Mouse (Mus musculus) right cerebral cortex, adult 18-20 months (tissue): ENCODE data around the gene Prpf6.

Experiments used
- DNase-seq: peaks from one replicate; pipeline ENCODE4 v3.0.0; 2022; ENCODE audit warnings: mixed read lengths

The Prpf6 gene

DNA sequence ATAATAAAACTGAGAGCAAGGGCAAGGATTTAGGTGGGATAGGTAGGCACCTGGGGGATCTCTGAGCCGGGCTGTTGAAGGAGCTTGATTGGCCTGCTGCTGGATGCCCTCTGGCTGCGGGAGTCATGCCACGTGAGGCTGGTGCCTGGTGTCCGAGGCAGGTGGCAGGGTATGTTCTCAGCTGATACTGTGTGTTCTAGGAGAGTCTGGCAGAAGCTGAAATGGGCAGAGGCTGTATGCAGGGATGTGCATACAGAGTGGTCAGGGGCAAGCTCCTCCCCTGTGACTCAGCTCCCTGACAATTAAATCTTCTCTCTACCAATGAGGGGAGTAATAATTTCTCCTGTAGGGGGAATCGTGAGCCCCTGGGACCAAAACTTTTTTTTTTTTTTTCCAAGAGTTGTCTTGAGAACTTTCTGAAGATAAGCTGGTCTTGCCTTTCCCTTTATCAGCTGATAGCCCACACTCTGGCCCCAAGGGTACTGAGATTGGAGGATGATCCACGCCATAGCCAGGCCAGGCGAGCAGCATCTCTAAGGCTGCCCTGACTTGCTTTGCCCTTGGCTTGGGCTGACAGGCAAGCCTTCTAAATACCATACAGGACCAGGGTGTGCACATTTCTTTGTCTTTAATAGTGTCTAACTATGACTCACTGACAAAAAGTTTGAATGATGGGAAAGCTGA lies 5.9 kb downstream of the Prpf6 start:
- DNase-seq = no peak

DNA sequence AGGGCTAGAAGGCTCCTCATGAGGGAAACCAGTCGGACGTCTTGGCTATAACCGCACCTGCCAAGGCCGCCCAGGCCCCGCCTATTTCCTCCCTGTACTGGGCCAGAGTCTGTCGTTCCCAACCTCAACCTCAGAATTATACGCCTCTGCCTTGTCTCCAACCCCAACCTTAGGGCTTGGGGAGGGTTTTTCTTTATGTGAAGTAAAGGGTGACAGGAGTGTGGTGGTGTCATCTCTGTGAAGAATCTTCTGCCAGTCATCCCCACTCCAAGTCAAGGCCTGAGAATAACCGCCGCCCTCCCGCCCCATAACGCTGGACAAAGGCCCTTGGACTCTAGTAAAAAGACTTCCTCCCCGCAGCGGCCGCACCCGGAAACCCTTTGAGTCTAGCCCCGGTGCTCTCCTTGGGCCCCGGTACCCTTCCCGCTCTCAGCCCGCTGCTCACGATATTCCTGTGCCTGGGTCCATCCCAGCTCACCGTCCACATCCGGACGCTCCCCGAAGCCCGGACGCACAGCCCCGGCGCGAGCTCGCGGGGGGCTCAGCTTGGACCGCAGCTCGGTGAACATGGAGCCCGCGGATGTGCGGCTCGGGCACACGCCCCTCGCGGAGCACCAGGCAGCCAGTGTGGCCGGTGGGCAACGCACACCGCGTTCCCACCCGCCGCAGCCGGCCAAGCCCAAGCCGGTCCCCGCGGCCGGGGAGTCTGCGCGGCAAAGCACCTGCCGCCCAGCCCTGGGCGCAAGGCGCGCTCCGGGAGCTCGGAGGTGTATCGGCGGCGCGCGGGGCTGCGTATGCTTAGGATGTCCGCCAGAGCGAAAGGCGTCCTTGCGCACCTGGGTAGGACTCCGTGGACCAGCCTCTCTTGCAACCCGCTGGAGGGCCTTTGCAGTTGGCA lies 7.0 kb downstream of the Prpf6 start, which contains the start of gene Samd10:
TSS of gene Samd10 (minus strand) at position 759 of the 898 bp plus-strand sequence.
- DNase-seq = peak; percentile 76

DNA sequence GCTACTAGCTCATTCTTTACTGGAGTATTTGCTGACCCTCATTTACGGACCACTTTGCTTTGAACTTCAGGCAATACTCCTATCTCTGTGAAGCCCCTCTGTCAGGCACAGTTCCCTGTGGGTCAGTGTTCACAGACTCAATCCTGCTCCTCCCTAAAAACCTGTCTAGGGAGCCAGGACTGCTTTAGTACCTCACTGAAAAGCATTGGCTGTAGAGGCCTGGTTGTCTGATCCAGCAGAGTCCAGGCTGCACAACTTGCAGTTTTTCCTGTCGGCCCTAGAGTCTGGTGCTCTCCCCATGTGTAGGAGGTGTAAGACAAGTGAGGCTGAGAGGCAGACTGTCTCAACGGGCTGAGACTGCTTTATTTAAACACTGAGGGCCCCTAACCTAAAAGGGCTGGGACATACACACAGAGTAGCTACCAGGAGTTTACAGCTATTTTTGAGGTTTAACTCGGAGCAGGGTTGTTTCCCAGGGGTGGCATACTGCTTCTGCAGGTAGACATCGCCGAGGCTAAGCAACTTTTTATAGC lies 8.6 kb downstream of the Prpf6 start:
- DNase-seq = peak; percentile 52

DNA sequence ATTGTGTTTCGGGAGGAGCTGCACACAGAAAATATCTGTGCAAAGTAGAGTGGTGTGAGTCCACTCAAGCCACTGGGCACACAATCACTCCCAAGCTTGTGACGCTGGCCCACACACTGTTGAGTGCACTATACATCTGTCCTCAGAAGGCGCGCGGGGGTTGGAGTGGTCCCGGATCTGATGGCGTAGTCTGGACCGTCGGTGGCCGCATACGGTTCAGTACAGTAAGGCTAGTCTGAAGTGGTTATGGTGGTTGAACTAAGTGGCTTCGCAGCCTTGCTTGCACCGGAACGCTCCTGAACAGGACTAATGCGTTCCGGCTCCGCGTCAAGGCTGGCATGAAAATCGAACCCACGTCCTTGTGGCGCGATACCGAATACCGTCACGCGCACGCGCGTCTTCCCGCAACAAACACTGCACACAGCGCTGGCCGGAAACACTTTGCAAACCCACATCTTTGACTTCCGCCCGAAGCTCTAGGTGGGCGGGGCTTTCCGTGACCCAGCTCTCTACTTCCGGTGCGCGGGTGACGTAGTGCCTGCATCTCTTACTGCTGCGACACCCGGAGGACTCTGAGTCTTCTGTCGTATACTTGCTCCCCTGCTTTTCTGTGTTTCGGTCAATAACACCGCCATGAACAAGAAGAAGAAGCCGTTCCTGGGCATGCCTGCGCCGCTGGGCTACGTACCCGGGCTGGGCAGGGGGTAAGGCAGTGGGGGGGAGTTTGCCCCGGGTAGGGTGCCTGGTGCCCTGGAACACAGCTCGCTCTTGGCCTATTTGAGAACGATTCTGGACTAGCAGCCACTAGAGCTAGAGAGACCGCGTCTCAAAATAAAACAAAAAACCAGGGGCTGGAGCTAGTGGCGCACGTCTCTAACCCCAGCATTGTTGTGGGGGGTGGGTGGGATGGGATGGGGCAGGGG lies 9.4 kb downstream of the Prpf6 start:
- DNase-seq = peak; percentile 98

DNA sequence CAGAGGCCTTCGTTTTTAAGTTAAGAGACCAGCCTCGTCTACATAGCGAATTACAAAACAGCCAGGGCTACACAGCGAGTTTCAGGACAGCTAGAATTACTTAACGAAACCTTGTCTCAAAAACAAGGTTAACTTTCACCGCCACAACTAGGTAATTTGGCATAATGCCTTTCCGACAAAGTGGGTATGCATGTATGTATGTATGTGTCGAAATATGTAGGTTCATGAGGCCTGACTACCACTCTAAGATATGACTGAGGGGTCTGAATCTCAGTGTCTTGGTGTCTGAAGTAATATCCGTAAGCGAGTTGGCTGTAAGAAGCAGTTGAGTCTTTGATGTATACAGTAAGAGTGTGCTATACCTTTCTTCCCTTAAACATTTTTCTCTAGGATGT lies 10.1 kb downstream of the Prpf6 start:
- DNase-seq = no peak

DNA sequence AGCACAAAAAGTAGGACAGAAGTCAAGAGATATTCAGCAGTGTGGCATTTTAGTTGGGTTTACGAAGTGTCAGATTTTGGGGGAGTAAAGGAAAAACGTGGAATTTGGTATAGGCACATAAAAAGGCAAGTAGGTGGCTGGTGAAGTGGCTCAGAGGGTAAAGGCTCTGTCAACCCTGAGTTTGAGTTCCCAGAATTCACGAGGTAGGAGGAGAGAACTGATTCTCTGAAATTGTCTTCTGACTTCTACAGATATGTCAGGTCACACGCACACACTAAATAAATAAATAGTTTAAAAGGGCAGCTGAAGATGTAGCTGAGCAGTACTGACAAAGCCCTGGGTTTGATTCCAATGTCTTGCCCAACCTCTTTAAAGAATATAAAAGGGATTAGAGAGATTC lies 10.7 kb downstream of the Prpf6 start:
- DNase-seq = no peak

DNA sequence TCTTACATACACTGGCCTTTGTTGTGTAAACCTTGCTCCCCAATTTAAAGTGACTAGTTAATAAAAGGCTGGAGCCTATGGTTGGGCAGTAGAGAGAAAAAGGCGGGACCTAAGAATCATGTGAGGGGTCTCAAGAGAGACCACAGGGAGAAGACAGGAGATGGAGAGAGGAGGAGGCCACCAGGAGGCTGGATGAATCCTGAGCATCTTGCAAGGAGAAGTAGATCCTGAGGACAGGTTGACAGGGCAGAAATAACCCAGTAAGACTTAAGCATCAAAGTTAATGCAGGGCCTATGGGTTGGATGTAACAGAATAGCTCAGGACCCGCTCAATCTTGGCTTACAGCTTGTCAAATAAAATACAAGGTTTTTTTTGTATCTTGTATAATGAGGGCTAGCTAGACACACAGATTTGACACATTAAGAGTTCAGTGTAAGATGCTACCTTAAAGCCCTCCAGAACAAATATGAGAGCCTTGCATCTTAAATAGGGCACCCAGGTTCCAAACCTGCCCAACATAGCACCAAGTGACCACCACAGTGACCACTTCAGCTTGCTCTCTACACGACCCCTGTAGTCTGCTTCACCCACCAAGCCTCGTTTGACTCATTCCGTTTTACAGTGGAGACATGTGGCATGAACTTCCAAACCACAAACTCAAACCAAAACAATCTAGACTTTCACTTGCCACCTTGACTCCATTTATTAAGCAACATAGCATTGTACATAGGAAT lies 27.3 kb downstream of the Prpf6 start:
- DNase-seq = no peak

DNA sequence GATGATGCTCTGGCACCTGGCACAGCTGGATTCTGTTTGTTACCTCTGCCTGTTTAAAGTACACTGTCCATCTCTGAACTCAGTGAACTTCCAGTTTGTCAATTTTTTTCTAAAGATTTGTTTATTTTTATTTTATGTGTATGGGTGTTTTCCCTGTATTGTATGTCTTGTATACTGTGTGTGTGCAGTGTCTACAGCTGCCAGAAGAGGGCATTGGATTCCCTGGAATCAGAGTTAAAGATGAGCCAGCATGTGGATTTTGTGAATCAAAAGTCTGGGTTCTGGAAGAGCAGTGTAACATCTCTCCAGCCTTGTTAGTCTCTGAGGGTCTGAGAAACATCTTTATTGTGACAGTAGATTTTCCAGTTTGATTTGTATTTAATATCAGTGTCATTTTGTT lies 31.7 kb downstream of the Prpf6 start:
- no peak for DNase-seq

DNA sequence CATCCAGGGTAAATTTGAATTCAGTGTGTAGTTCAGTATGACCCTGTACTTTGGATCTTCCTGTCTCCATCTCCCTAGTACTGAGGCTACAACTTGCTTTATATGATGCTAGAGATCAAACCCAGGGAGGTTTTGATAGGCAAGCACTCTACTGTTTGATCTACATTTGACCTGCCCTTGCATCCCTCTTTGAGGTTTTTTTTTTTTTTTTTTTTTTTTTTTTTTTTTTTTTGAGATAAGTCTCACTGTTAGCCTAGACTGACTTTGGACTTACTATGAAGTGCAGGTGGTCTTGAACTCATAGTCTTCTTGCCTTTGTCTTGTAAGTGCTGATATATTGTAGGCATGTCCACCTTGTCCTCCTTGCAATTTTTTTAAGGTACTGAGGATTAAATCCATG lies 36.8 kb downstream of the Prpf6 start:
- DNase-seq = no peak

DNA sequence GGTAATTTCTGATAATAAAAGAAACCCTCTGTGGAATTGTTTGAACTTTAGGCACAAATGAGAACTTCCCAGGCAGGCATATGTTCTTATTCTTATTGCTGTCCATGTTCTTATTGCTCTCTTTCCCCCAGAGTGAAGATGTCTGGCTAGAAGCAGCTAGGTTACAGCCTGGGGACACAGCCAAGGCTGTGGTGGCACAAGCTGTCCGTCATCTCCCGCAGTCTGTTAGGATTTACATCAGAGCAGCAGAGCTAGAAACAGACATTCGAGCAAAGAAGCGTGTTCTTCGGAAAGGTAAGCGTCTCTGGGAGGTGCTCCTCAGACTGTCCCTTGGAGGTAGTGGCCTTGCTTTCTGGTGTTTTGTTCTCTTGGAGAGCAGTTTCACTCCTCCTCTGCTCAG lies 41.0 kb downstream of the Prpf6 start:
- DNase-seq = no peak

DNA sequence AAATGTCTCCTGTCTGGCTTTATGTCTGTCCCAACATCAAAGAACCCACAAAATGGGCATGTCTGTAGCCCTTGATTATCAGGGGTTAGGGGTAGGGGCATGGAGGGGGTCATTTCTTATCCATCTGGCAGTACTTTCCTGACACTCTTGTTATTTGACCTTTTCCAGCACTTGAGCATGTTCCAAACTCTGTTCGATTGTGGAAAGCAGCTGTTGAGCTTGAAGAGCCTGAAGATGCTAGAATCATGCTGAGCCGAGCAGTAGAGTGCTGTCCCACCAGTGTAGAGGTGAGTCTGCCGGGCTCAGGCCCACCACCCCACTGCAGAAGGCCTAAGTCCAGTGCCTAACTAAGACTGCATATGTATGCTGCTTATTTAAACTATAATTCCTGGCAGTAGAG lies 44.2 kb downstream of the Prpf6 start:
- DNase-seq = no peak

DNA sequence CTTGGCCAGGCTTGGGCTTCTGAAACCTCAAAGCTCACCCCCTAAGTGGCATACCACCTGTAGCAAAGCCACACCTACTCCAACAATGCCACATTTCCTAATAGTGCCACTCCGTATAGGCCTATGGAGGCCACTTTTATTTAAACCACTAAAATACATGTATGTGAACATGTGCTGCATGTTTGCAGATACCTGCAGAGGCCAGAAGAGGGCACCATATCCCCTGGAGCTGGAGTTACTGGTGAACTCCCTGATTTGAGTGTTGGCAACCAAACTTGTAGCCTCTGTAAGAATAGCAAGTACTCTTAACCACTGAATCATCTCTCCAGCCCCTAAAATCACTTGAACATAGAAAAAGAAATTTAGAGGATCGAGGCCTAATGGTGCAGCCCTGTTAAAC lies 52.7 kb downstream of the Prpf6 start:
- no peak for DNase-seq

DNA sequence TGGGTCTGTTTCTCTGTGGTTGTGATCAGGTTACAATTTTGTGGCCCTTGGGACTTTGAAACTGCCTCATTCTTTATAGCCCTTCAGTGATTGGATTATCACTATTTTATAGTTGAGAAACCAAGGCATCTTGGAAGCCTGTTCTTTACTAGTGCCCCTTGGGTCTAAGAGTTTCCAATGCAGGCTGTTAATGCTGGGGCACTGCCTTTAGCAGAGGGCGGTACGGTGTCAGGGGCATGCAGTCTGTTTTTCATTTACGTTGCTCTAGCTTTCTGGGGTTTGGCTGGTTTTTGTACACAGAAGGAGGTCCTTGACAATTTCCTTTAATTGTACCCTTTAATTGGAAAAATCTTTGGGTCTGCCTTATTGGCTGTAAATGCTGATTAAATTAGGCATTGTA lies 54.0 kb downstream of the Prpf6 start:
- DNase-seq = no peak

DNA sequence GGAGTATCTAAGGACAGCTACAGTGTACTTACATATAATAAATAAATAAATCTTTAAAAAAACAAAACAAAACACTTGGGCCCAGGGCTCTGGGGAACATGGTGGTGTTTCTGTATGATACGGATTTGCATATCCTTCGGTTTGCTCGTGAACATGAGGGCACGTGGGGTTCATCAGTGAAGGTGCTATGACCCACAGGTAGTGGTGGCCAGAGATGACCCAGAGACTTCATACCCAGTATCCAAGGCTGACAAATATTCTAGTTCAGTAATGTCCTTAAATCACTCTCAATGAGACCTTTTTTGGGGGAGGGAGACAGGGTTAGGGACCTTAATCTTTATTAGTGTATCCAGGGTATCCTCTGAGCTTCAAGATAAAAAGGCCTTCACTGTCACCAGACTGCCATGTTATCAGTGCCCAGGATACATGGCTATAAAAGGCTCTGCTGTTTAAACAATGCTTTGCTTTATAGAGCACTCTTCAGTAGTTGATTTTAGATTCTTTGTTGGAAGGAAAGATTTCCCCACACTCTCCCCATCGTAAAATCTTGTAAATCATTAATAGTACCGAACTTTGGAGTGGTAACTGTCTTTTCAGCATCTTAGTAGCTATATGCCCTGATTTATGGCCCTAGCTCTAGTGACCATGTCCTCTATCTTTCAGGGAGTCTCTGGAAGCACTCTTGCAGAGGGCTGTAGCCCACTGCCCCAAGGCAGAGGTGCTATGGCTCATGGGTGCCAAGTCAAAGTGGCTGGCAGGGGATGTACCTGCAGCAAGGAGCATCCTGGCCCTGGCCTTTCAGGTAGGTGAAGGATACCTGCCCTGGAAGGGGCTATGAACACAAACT lies 55.2 kb downstream of the Prpf6 start:
- no peak for DNase-seq

DNA sequence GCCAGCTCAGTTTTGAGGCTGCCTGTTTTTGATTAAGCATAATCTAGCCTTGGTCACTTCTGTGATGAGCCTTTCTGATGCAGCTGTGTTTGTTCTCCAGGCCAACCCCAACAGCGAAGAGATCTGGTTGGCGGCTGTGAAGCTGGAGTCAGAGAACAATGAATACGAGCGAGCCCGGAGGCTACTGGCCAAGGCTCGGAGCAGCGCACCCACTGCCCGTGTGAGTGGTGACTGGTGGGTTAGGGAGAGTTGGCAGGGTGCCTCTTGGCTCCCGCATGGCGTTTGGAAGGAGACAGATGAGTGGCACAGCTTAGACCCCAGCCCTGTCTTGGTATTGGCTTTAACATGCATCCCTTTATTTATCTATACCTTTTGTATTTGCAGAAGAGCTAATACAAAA lies 57.3 kb downstream of the Prpf6 start:
- DNase-seq = no peak

DNA sequence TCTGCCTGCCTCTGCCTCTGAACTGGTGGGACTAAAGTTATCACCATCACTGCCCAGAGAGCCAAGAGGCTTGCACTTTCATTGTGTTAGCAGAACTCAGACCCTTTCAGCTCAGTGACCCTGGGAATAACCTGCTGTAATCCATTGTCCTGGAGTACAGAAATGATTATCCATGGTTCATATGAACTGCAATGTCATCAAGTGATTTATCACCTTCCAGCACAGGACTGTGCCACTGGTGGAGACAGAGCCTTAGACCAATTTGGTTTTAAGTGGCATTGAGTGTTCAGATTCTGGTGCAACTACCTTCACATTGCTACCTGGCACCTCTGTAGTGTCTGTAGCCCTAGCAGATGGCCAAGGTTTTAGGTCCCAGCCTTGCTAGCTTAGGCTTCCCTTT lies 61.4 kb downstream of the Prpf6 start:
- DNase-seq = no peak

DNA sequence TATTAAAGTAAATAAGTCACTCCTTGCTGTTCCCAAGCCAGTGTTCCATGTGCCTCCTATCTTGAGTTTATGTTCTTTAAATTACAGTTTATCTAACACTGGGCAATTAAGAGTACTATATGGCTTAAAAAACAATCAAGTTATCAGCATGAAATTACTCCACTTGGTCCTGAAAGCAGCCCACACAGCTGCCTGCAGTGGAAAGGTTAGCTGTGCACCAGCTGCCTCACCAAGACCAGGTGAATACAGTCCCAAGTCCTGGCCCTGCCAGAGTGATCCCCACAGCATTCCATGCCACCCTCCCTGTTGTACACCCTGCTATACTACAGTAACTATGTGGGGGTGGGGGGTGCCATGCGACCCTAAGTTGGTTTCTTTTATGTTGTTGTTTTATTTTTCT lies 61.9 kb downstream of the Prpf6 start:
- no peak for DNase-seq

DNA sequence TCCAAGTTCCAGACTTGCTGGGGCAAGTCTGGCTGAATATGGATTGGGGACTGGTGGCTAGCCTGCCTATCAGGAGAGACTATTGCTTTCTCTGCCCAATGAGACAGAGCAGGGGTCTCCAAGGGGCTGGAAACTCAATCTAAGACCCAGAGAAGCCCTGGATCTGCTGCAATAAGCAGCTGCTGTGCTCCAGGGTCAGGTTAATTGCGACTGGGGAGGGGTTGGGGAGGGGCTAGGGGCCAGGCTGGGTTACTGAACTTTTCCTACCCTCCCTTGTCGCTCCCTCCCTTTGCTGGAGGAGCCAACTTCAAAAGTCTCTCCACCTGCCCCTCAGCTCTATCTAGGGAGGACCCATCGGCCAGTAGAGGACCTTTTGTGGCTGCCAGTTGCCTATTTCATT lies 65.1 kb downstream of the Prpf6 start, which contains the start of gene Gm29797:
TSS of gene Gm29797 (plus strand) at position 301 of the 400 bp plus-strand sequence.
- no peak for DNase-seq

DNA sequence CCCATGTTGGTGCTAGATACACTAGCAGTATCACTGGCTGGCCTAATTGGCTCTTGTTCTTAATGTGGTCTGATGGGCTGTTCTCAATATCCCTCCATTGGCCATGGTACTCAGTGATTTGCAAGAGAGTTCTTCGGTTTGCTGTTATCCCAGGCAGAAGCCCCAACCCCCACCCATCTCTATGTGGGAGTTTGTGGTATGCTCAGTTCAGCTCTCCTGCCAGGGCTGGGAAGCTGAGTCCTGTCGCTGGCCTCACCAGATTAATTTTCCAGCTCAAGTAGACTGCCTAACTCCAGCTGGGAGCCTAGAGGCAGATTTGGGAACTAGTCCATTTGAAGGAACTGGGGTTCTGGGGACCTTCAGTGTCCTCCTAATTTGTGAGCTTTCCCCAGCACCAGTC lies 65.8 kb downstream of the Prpf6 start:
- DNase-seq = no peak

DNA sequence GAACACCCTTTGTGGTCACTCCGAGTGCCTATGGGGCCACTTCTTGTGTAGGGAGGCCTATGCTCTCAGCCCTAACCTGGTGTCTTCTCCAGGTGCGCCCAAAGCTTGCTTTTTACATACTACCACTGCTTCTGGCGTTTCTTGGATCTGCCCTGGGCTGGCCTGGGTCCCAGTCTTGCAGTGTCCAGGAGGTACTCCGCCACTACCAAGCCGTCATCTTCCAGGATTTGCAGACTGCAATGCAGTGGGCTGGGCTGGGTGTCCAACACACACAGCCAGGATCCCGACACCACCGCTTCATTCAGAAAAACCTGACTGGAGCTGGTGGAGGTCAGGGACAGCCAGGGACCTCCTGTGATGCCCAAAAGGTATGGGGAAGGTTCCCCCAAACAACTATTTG lies 66.9 kb downstream of the Prpf6 start:
- no peak for DNase-seq

DNA sequence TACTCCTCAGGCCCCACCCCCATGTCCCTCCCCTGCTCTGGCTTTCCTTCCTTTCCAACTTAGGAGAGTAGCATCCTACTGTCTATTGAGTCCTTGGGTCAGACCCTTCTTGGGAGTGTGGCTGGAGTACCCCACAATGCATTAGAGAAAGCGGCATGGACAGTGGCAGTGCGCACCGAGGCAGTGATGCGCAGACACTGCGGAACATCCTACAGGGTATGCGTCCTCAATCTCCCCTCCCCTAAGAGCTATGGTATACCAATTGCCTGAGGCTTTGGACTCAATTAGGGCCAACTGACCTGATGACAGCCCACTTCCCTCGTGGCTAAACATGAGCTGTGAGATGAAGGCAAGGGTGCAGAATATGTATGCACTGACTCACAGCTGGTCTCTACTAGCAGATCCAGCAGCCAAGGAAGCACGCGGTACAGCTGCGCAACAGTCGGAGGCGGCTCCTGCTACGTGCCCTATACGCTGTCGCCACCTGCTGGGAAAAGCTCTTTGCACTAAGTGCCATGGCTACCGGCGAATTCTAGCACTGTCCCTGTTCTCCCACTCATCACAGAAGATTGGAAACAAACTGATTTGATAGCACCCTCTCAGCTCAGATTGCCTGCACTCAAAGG lies 67.4 kb downstream of the Prpf6 start:
- DNase-seq = peak; percentile 68
